Mouse (Mus musculus) liver, embryonic 12.5 days (tissue): Measurements from ENCODE around the gene Sapcd1. TPM values are rescaled to one million over a fixed set of nuclear protein-coding genes. Genes with fewer than 3 reads are reported as not detected.

Experiments
- ATAC-seq: fragments of 200-750 bp; cut with Nextera tagmentation; 2 replicates; pipeline ENCODE4 v1.8.0; 2017; ENCODE audit warnings: moderate number of reproducible peaks, mild to moderate bottlenecking, moderate library complexity
- H3K27ac ChIP-seq: fragments of 300-500 bp; sonication (generic); 2 replicates; pipeline ENCODE4 v1.5.1; 2016; ENCODE audit warnings: mild to moderate bottlenecking
- H3K27me3 ChIP-seq: fragments of 300-500 bp; sonication (generic); replicated peaks from 2 replicates; pipeline ENCODE4 v1.6.1; 2016; ENCODE audit warnings: mild to moderate bottlenecking, moderate library complexity
- H3K36me3 ChIP-seq: fragments of 300-500 bp; sonication (generic); 2 replicates; pipeline ENCODE4 v1.6.1; 2016; ENCODE audit warnings: mild to moderate bottlenecking, moderate library complexity
- H3K4me1 ChIP-seq: fragments of 300-500 bp; sonication (generic); 2 replicates; pipeline ENCODE4 v1.6.1; 2016
- H3K4me2 ChIP-seq: fragments of 300-500 bp; sonication (generic); 2 replicates; pipeline ENCODE4 v1.6.1; 2016; ENCODE audit warnings: mild to moderate bottlenecking, moderate library complexity
- H3K4me3 ChIP-seq: fragments of 300-500 bp; sonication (generic); 2 replicates; pipeline ENCODE4 v1.5.1; 2016; ENCODE audit warnings: mild to moderate bottlenecking, moderate library complexity
- H3K9ac ChIP-seq: fragments of 300-500 bp; sonication (generic); 2 replicates; pipeline ENCODE4 v1.6.1; 2016; ENCODE audit warnings: mild to moderate bottlenecking, moderate library complexity
- H3K9me3 ChIP-seq: fragments of 300-500 bp; sonication (generic); replicated peaks from 2 replicates; pipeline ENCODE4 v1.6.1; 2016; ENCODE audit warnings: mild to moderate bottlenecking, moderate library complexity
- WGBS: fragments of 180-500 bp; shearing (Covaris S2); methylation state at CpG from one replicate; pipeline ENCODE4 v1.1.7; 2016; ENCODE audit not compliant: insufficient replicate concordance; 5-methylcytosine and 5-hydroxymethylcytosine counted together
- polyA plus RNA-seq: library from polyadenylated mRNA; unstranded; fragments of >200 nt; fragmentation: Nextera tagmentation; extraction: Ambion mirVana; gene quantifications from 2 replicates; pipeline ENCODE4 v1.2.1, GENCODE M21; 2016

Gene Sapcd1
- 2.8 and 3.4 TPM in 2 replicates for polyA plus RNA-seq

- WGBS, result 52% methylated on average over 13 of the region's 13 CpGs
- 0 out of 2 replicates have a peak, but pooled peaks cover 6% of the 10 kb centered on the region for H3K27me3 ChIP-seq
- peaks cover 93% of the 10 kb centered on the region for H3K4me1 ChIP-seq
- no peaks in the 10 kb centered on the region for H3K9me3 ChIP-seq
- peak within 1 kb of the TSS; percentile 10; the same call in 1 of the 2 replicates for H3K9ac ChIP-seq
- ATAC-seq, result no peak
- no peaks in the 10 kb centered on the region for H3K36me3 ChIP-seq
- peak within 1 kb of the TSS; percentile 17; the same call in 1 of the 2 replicates for H3K27ac ChIP-seq
- H3K4me2 ChIP-seq, result no peak within 1 kb of the TSS
- H3K4me3 ChIP-seq, result no peak within 1 kb of the TSS
Observed at GRCm38 (mm10) chr17:35027277-35028068, at the start of gene Sapcd1. Gene Sapcd1 (minus strand): TSS chr17:35028016.

- 38% methylated on average over 2 of the region's 2 CpGs for WGBS
- H3K4me3 ChIP-seq, result no peak overlapping the region
- 0 out of 2 replicates have a peak overlapping the region, but pooled peaks have one; percentile 2 for H3K27ac ChIP-seq
- no peaks in the 10 kb centered on the region for H3K36me3 ChIP-seq
- no peak overlapping the region for H3K9ac ChIP-seq
- peaks cover 60% of the 10 kb centered on the region for H3K4me1 ChIP-seq
- ATAC-seq, result no peak
- peaks cover 40% of the 10 kb centered on the region for H3K27me3 ChIP-seq
- peak overlapping the region; percentile 30; the same call in 1 of the 2 replicates for H3K4me2 ChIP-seq
- H3K9me3 ChIP-seq, result no peaks in the 10 kb centered on the region
Observed at GRCm38 (mm10) chr17:35077285-35077684, 49.5 kb upstream of the Sapcd1 start.

- Histone ChIP-seq H3K4me1 (peaks cover 57% of the 10 kb centered on the region), H3K9me3 (no peaks in the 10 kb centered on the region), H3K27me3 (peaks cover 40% of the 10 kb centered on the region), H3K36me3 (no peaks in the 10 kb centered on the region), H3K27ac (0 out of 2 replicates have a peak within 1 kb of the TSS, but pooled peaks have one; percentile 2), H3K4me2 (peak within 1 kb of the TSS; percentile 30), H3K4me3 (no peak within 1 kb of the TSS), H3K9ac (no peak within 1 kb of the TSS)
- no peak for ATAC-seq
- 38% methylated on average over 10 of the region's 10 CpGs for WGBS
Observed at GRCm38 (mm10) chr17:35076507-35077176, 48.8 kb upstream of the Sapcd1 start, which contains the start of gene Ly6g6e. Gene Ly6g6e (plus strand): TSS chr17:35076902.

GRCm38 (mm10) chr17:35074097-35074496 lies 46.3 kb upstream of the Sapcd1 start:
- H3K9me3 ChIP-seq, result no peaks in the 10 kb centered on the region
- no peak overlapping the region for H3K4me2 ChIP-seq
- no peaks in the 10 kb centered on the region for H3K36me3 ChIP-seq
- H3K9ac ChIP-seq, result no peak overlapping the region
- no peak overlapping the region for H3K27ac ChIP-seq
- WGBS, result 24% methylated on average over 17 of the region's 17 CpGs
- H3K27me3 ChIP-seq, result peaks cover 46% of the 10 kb centered on the region
- H3K4me3 ChIP-seq, result no peak overlapping the region
- no peak for ATAC-seq
- peaks cover 36% of the 10 kb centered on the region for H3K4me1 ChIP-seq

- peaks cover 54% of the 10 kb centered on the region for H3K27me3 ChIP-seq
- no peaks in the 10 kb centered on the region for H3K36me3 ChIP-seq
- H3K4me1 ChIP-seq, result peaks cover 13% of the 10 kb centered on the region
- H3K27ac ChIP-seq, result no peak overlapping the region
- no peak overlapping the region for H3K4me3 ChIP-seq
- H3K4me2 ChIP-seq, result no peak overlapping the region
- no peak for ATAC-seq
- no peak overlapping the region for H3K9ac ChIP-seq
- 73% methylated on average over 9 of the region's 9 CpGs for WGBS
- H3K9me3 ChIP-seq, result no peaks in the 10 kb centered on the region
Observed at GRCm38 (mm10) chr17:35071454-35071853, 43.6 kb upstream of the Sapcd1 start.

- no peak overlapping the region for H3K27ac ChIP-seq
- no peaks in the 10 kb centered on the region for H3K9me3 ChIP-seq
- no peak overlapping the region for H3K4me3 ChIP-seq
- no peaks in the 10 kb centered on the region for H3K36me3 ChIP-seq
- ATAC-seq, result no peak
- H3K27me3 ChIP-seq, result peaks cover 58% of the 10 kb centered on the region
- H3K9ac ChIP-seq, result no peak overlapping the region; the same call in 1 of the 2 replicates
- no peak overlapping the region for H3K4me2 ChIP-seq
- H3K4me1 ChIP-seq, result peaks cover 14% of the 10 kb centered on the region
- 45% methylated on average over 6 of the region's 6 CpGs for WGBS
Observed at GRCm38 (mm10) chr17:35070556-35071229, 42.9 kb upstream of the Sapcd1 start.

GRCm38 (mm10) chr17:35068213-35068914 lies 40.5 kb upstream of the Sapcd1 start:
- H3K4me1 ChIP-seq, result peaks cover 28% of the 10 kb centered on the region
- peaks cover 67% of the 10 kb centered on the region for H3K27me3 ChIP-seq
- H3K27ac ChIP-seq, result no peak overlapping the region
- no peak overlapping the region for H3K4me3 ChIP-seq
- no peaks in the 10 kb centered on the region for H3K9me3 ChIP-seq
- H3K4me2 ChIP-seq, result no peak overlapping the region
- WGBS, result 67% methylated on average over 17 of the region's 17 CpGs
- H3K9ac ChIP-seq, result no peak overlapping the region
- ATAC-seq, result no peak
- H3K36me3 ChIP-seq, result no peaks in the 10 kb centered on the region

GRCm38 (mm10) chr17:35066084-35066483 lies 38.3 kb upstream of the Sapcd1 start, which contains the start of gene Mpig6b:
Gene Mpig6b (minus strand): TSS chr17:35066184.
- no peak within 1 kb of the TSS; the same call in 1 of the 2 replicates for H3K27ac ChIP-seq
- H3K4me1 ChIP-seq, result peaks cover 35% of the 10 kb centered on the region
- peaks cover 7% of the 10 kb centered on the region; the same call in 1 of the 2 replicates for H3K36me3 ChIP-seq
- 34% methylated on average over 10 of the region's 10 CpGs for WGBS
- peak within 1 kb of the TSS; percentile 44 for H3K9ac ChIP-seq
- H3K27me3 ChIP-seq, result peaks cover 77% of the 10 kb centered on the region
- peak within 1 kb of the TSS; percentile 50 for H3K4me3 ChIP-seq
- ATAC-seq, result no peak
- peak within 1 kb of the TSS; percentile 76 for H3K4me2 ChIP-seq
- H3K9me3 ChIP-seq, result no peaks in the 10 kb centered on the region

GRCm38 (mm10) chr17:35064951-35065947 lies 37.4 kb upstream of the Sapcd1 start, which contains the start of gene Ly6g6c:
Gene Ly6g6c (plus strand): TSS chr17:35065388.
- peaks cover 12% of the 10 kb centered on the region; the same call in 1 of the 2 replicates for H3K36me3 ChIP-seq
- H3K4me1 ChIP-seq, result peaks cover 43% of the 10 kb centered on the region
- peaks cover 78% of the 10 kb centered on the region for H3K27me3 ChIP-seq
- no peak within 1 kb of the TSS; the same call in 1 of the 2 replicates for H3K27ac ChIP-seq
- peak within 1 kb of the TSS; percentile 76 for H3K4me2 ChIP-seq
- ATAC-seq, result peak; percentile 39
- no peaks in the 10 kb centered on the region for H3K9me3 ChIP-seq
- peak within 1 kb of the TSS; percentile 50 for H3K4me3 ChIP-seq
- WGBS, result 2% methylated on average over 48 of the region's 48 CpGs
- peak within 1 kb of the TSS; percentile 44 for H3K9ac ChIP-seq

- Histone ChIP-seq H3K9ac (no peak overlapping the region), H3K4me1 (peaks cover 52% of the 10 kb centered on the region), H3K27me3 (peaks cover 77% of the 10 kb centered on the region), H3K9me3 (no peaks in the 10 kb centered on the region), H3K27ac (no peak overlapping the region), H3K36me3 (peaks cover 12% of the 10 kb centered on the region; the same call in 1 of the 2 replicates), H3K4me2 (peak overlapping the region; percentile 76), H3K4me3 (peak overlapping the region; percentile 50)
- ATAC-seq, result no peak
- WGBS, result 19% methylated on average over 10 of the region's 10 CpGs
Observed at GRCm38 (mm10) chr17:35064378-35064877, 36.6 kb upstream of the Sapcd1 start.
